14 mouse cellular contexts compared by ENCODE assay signal in genomic region chr4:3223483-3224209, GRCm38 (mm10). TPM values are rescaled to one million over a fixed set of nuclear protein-coding genes. Genes with fewer than 3 reads are reported as not detected.
"Had no signal": no experiment of that assay in that cellular context is flagged by ENCODE, and none has a peak within 500 bp of the region (broad histone marks: within the 10 kb centered on the region; RNA-seq: fewer than 3 reads in every experiment).

No protein-coding gene starts in this region.

RNA-seq across cellular contexts. Expression of gene Vmn1r3, which starts 38.5 kb away (rescaled TPM):
- polyA plus RNA-seq: lung, embryonic 14.5 days; lung, embryonic 16.5 days; midbrain, embryonic 10.5 days; midbrain, embryonic 12.5 days; midbrain, embryonic 14.5 days; midbrain, embryonic 16.5 days; myocyte; neural tube, embryonic 11.5 days; neural tube, embryonic 13.5 days; neural tube, embryonic 15.5 days; small intestine, adult 2 months; stomach, embryonic 14.5 days; stomach, embryonic 16.5 days; thymus, postnatal 0 days had no signal

RNA-seq across cellular contexts. Expression of gene Vmn1r2, which starts 56.5 kb away (rescaled TPM):
- polyA plus RNA-seq: lung, embryonic 14.5 days; lung, embryonic 16.5 days; midbrain, embryonic 10.5 days; midbrain, embryonic 12.5 days; midbrain, embryonic 14.5 days; midbrain, embryonic 16.5 days; myocyte; neural tube, embryonic 11.5 days; neural tube, embryonic 13.5 days; neural tube, embryonic 15.5 days; small intestine, adult 2 months; stomach, embryonic 14.5 days; stomach, embryonic 16.5 days; thymus, postnatal 0 days had no signal
